Mouse (Mus musculus) erythroblast, embryonic 14.5 days (primary cell): Measurements from ENCODE around the gene Lpar2.

Source experiments
- GATA1 ChIP-seq: IDR thresholded peaks from 2 replicates; pipeline ENCODE4 v1.6.1; 2012; ENCODE audit warnings: low read length, inconsistent platforms, mixed read lengths
- TAL1 ChIP-seq: IDR thresholded peaks from 3 replicates; pipeline ENCODE4 v1.6.1; 2012; ENCODE audit warnings: low read length, inconsistent platforms, mixed read lengths

DNA sequence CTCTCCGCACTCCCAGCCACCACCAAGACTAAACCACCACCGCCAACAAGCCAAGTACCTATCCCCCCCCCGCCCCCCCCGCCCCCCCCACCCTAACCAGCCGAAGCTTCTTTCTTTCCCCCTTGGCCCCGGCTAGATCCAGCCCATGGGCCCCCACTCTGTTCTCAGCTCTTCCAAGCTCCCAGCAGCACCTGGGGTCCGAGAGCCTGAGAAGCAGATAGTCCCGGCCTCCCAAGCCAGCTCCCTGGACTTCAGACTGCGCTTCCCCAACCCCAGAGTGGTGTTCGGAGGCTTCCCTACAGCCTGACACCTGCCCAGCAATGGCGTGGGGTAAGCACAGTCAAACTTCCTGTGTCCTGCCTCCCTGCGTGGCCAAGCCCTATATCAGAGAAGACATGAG lies 45.1 kb upstream of the Lpar2 start:
- no peak for TF ChIP-seq GATA1
- no peak for TF ChIP-seq TAL1
